ENCODE assay signal across 29 mouse cellular contexts in the genomic region with DNA sequence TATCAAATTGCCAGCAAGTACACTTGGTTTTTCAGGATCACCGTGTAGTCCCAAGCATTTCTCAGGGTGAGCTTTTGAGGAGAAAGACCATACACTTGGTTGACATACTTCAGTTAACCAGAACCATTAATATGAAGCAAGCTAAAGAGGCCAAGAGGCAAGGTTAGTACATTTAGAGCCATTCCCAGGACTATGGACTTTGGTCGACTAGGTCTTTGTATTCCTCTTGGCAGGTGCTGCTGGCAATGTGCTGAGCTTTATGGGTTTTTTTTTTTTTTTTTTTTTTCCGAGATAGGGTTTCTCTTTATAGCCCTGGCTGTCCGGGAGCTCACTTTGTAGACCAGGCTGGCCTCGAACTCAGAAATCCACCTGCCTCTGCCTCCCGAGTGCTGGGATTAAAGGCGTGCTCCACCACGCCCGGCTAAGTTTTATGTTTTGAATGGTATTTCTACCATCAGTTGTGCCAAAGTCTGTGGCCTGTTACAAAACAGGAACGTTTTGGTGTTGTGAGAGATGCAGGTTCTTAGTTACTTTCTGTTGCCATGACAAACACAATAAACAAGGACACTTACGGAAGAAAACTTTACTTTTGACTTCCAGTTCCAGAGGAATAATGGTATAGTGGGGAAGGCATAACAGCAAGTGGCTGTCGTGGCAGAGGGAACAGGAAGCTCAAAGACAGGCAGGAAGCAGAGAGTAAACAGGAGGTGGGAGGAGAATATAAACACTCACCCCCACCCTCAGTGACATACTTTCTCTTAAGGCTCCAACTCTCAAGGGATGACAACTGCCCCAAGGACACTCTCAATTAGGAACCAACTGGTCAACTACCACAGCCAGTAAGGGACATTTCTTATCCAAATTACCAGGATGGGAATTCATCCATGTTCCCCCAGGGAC. TPM values are rescaled to one million over a fixed set of nuclear protein-coding genes. Genes with fewer than 3 reads are reported as not detected.
DNase-seq lines count a peak whose midpoint lies in the region; ATAC-seq and TF ChIP-seq lines count a peak whose summit lies in the region.
"Had no signal": no experiment of that assay in that cellular context is flagged by ENCODE, and none has a peak within 500 bp of the region (broad histone marks: within the 10 kb centered on the region; RNA-seq: fewer than 3 reads in every experiment).

No protein-coding gene starts in this region.

- DNase-seq in liver, adult 2 months (ENCODE audit: extremely low read depth, low read depth, low spot score), result peak; percentile 97
- peak; percentile 48 to 49 for DNase-seq in kidney, postnatal 25 days
- peak; percentile 62 for DNase-seq in lung, postnatal 25 days (ENCODE audit: low spot score)
- DNase-seq in left cerebral cortex, postnatal 4 days, result no peak
- DNase-seq: cerebellum, adult 8-10 months; gastrocnemius, adult 2 months; heart, adult 18-20 months; heart, postnatal 36 days; retina, postnatal 1 day; right cerebral cortex, postnatal 4 days; thymus, postnatal 14 days had no signal

- no peak overlapping the region for H3K4me3 ChIP-seq in liver, adult 2 months (ENCODE audit: insufficient read depth, low read depth, low read length)
- no peak overlapping the region for H3K4me3 ChIP-seq in liver, embryonic 12.5 days
- H3K4me3 ChIP-seq in intestine, embryonic 15.5 days (replicated peaks), result no peak overlapping the region
- no peak overlapping the region for H3K4me3 ChIP-seq in hindbrain, embryonic 13.5 days
- H3K4me3 ChIP-seq: embryonic facial prominence, embryonic 10.5 days; gastrocnemius, adult 2 months; limb, embryonic 13.5 days had no signal

- no peak for TF ChIP-seq CTCF in liver, adult 2 months (IDR thresholded peaks at IDR 0.05; ENCODE audit: low read depth, low read length)

- ATAC-seq in liver, embryonic 12.5 days, result no peak
- ATAC-seq in intestine, embryonic 15.5 days, result peak; percentile 89
- ATAC-seq in hindbrain, embryonic 13.5 days (ENCODE audit: low FRiP score), result no peak
- ATAC-seq: hindbrain, embryonic 16.5 days; midbrain, embryonic 16.5 days had no signal

- no peaks in the 10 kb centered on the region for H3K36me3 ChIP-seq in liver, adult 2 months (ENCODE audit: control insufficient read depth, insufficient read depth, low read length)
- H3K36me3 ChIP-seq in liver, embryonic 12.5 days, result no peaks in the 10 kb centered on the region
- no peaks in the 10 kb centered on the region for H3K36me3 ChIP-seq in intestine, embryonic 15.5 days
- no peaks in the 10 kb centered on the region for H3K36me3 ChIP-seq in hindbrain, embryonic 13.5 days
- H3K36me3 ChIP-seq: embryonic facial prominence, embryonic 10.5 days; limb, embryonic 13.5 days had no signal

- no peak for TF ChIP-seq POLR2A in liver, adult 2 months (IDR thresholded peaks at IDR 0.05; ENCODE audit: extremely low read depth, insufficient read depth, low read length)

- peak overlapping the region; percentile 88 for H3K27ac ChIP-seq in liver, adult 2 months (replicated peaks; ENCODE audit: insufficient read depth, low read depth, low read length)
- H3K27ac ChIP-seq in liver, embryonic 12.5 days, result no peak overlapping the region
- no peak overlapping the region for H3K27ac ChIP-seq in intestine, embryonic 15.5 days
- no peak overlapping the region for H3K27ac ChIP-seq in hindbrain, embryonic 13.5 days
- H3K27ac ChIP-seq: embryonic facial prominence, embryonic 10.5 days; gastrocnemius, adult 2 months; limb, embryonic 13.5 days had no signal

- peak overlapping the region; percentile 23; the same call in 1 of the 2 replicates for H3K9ac ChIP-seq in liver, adult 2 months (ENCODE audit: low read depth, low read length)
- H3K9ac ChIP-seq in liver, embryonic 12.5 days, result no peak overlapping the region
- H3K9ac ChIP-seq in intestine, embryonic 15.5 days, result no peak overlapping the region
- no peak overlapping the region for H3K9ac ChIP-seq in hindbrain, embryonic 13.5 days
- H3K9ac ChIP-seq: limb, embryonic 13.5 days had no signal

- peaks cover 18% of the 10 kb centered on the region for H3K4me1 ChIP-seq in liver, adult 2 months (ENCODE audit: control insufficient read depth, insufficient read depth, low read length)
- no peaks in the 10 kb centered on the region for H3K4me1 ChIP-seq in liver, embryonic 12.5 days
- H3K4me1 ChIP-seq in intestine, embryonic 15.5 days (replicated peaks), result no peaks in the 10 kb centered on the region
- no peaks in the 10 kb centered on the region for H3K4me1 ChIP-seq in hindbrain, embryonic 13.5 days (replicated peaks)
- H3K4me1 ChIP-seq: limb, embryonic 13.5 days had no signal

- 25% methylated on average over 12 of the region's 12 CpGs for WGBS in liver, adult 2 months
- WGBS in liver, embryonic 12.5 days (ENCODE audit: insufficient replicate concordance), result 58% methylated on average over 12 of the region's 12 CpGs
- WGBS in intestine, embryonic 15.5 days, result 73% methylated on average over 12 of the region's 12 CpGs
- WGBS in hindbrain, embryonic 13.5 days, result 86% methylated on average over 12 of the region's 12 CpGs

- H3K9me3 ChIP-seq in liver, embryonic 12.5 days (replicated peaks), result no peaks in the 10 kb centered on the region
- H3K9me3 ChIP-seq in intestine, embryonic 15.5 days, result no peaks in the 10 kb centered on the region
- H3K9me3 ChIP-seq in hindbrain, embryonic 13.5 days, result no peaks in the 10 kb centered on the region
- H3K9me3 ChIP-seq: embryonic facial prominence, embryonic 10.5 days; limb, embryonic 13.5 days had no signal

- H3K79me2 ChIP-seq in liver, adult 2 months (ENCODE audit: control insufficient read depth, insufficient read depth, low read length), result no peaks in the 10 kb centered on the region

- no peaks in the 10 kb centered on the region for H3K27me3 ChIP-seq in liver, adult 2 months (ENCODE audit: control insufficient read depth, insufficient read depth, low read length)
- H3K27me3 ChIP-seq in liver, embryonic 12.5 days (replicated peaks), result no peaks in the 10 kb centered on the region
- no peaks in the 10 kb centered on the region for H3K27me3 ChIP-seq in intestine, embryonic 15.5 days (replicated peaks)
- no peaks in the 10 kb centered on the region for H3K27me3 ChIP-seq in hindbrain, embryonic 13.5 days
- H3K27me3 ChIP-seq: limb, embryonic 13.5 days had no signal

- intact Hi-C loops in left cerebral cortex, postnatal 4 days (cut with DNase I), result no loop called here

- no peak overlapping the region for H3K4me2 ChIP-seq in liver, embryonic 12.5 days
- no peak overlapping the region for H3K4me2 ChIP-seq in intestine, embryonic 15.5 days (replicated peaks)
- H3K4me2 ChIP-seq in hindbrain, embryonic 13.5 days, result no peak overlapping the region
- H3K4me2 ChIP-seq: limb, embryonic 13.5 days had no signal

RNA-seq across cellular contexts. Expression of gene Saa1, which starts 4.0 kb away (rescaled TPM):
- 18.9 and 23.7 TPM in 2 replicates for total RNA-seq in liver, adult 2 months (2014; rRNA removed)
- 22.0 and 30.0 TPM in 2 replicates for polyA plus RNA-seq in liver, adult 2 months (2012; rRNA removed)
- polyA plus RNA-seq in liver, embryonic 12.5 days (2016; fragmentation: Nextera tagmentation; extraction: Ambion mirVana), result 0.23 and 0.39 TPM in 2 replicates
- polyA plus RNA-seq in intestine, embryonic 15.5 days (2015; fragmentation: Nextera tagmentation; extraction: Ambion mirVana), result 0.42 and 0.77 TPM in 2 replicates
- polyA plus RNA-seq in hindbrain, embryonic 13.5 days (2015; fragmentation: Nextera tagmentation; extraction: Ambion mirVana), result not detected in 2 replicates
- not detected for total RNA-seq in left cerebral cortex, postnatal 4 days (2021)
- total RNA-seq: adrenal gland, adult 18-20 months; adrenal gland, postnatal 4 days; common myeloid progenitor, adult 5-6 weeks; gastrocnemius, adult 2 months; heart, adult 18-20 months; heart, postnatal 36 days; layer of hippocampus, adult 18-20 months; layer of hippocampus, postnatal 25 days; left cerebral cortex, postnatal 10 days; megakaryocyte-erythroid progenitor cell, adult 5-6 weeks had no signal
- polyA plus RNA-seq: C2C12; forebrain, embryonic 11.5 days; heart, embryonic 14.5 days had no signal

RNA-seq across cellular contexts. Expression of gene Saa4, which starts 6.4 kb away (rescaled TPM):
- total RNA-seq in liver, adult 2 months (2014; rRNA removed), result 74.2 and 103 TPM in 2 replicates
- polyA plus RNA-seq in liver, adult 2 months (2012; rRNA removed), result 80.9 and 90.4 TPM in 2 replicates
- 1.6 and 2.2 TPM in 2 replicates for polyA plus RNA-seq in liver, embryonic 12.5 days (2016; fragmentation: Nextera tagmentation; extraction: Ambion mirVana)
- polyA plus RNA-seq in intestine, embryonic 15.5 days (2015; fragmentation: Nextera tagmentation; extraction: Ambion mirVana), result 0.06 and 0.10 TPM in 2 replicates
- polyA plus RNA-seq in hindbrain, embryonic 13.5 days (2015; fragmentation: Nextera tagmentation; extraction: Ambion mirVana), result not detected in 2 replicates
- total RNA-seq in left cerebral cortex, postnatal 4 days (2021), result not detected
- total RNA-seq: adrenal gland, adult 18-20 months; common myeloid progenitor, adult 5-6 weeks; gastrocnemius, adult 2 months; heart, adult 18-20 months; heart, postnatal 36 days; layer of hippocampus, adult 18-20 months; layer of hippocampus, postnatal 25 days; left cerebral cortex, postnatal 10 days; megakaryocyte-erythroid progenitor cell, adult 5-6 weeks had no signal
- polyA plus RNA-seq: C2C12; embryonic facial prominence, embryonic 10.5 days; forebrain, embryonic 11.5 days; heart, embryonic 14.5 days; hindbrain, embryonic 16.5 days; limb, embryonic 13.5 days; lung, embryonic 16.5 days; midbrain, embryonic 16.5 days had no signal

RNA-seq across cellular contexts. Expression of gene Saa2, which starts 12.8 kb away (rescaled TPM):
- total RNA-seq in liver, adult 2 months (2014; rRNA removed), result 16.0 and 25.5 TPM in 2 replicates
- 12.5 and 13.3 TPM in 2 replicates for polyA plus RNA-seq in liver, adult 2 months (2012; rRNA removed)
- polyA plus RNA-seq in liver, embryonic 12.5 days (2016; fragmentation: Nextera tagmentation; extraction: Ambion mirVana), result not detected in 2 replicates
- polyA plus RNA-seq in intestine, embryonic 15.5 days (2015; fragmentation: Nextera tagmentation; extraction: Ambion mirVana), result 0.30 TPM in 1 of 2 replicates, not detected in the other
- not detected in 2 replicates for polyA plus RNA-seq in hindbrain, embryonic 13.5 days (2015; fragmentation: Nextera tagmentation; extraction: Ambion mirVana)
- not detected for total RNA-seq in left cerebral cortex, postnatal 4 days (2021)
- total RNA-seq: adrenal gland, adult 18-20 months; adrenal gland, postnatal 4 days; common myeloid progenitor, adult 5-6 weeks; gastrocnemius, adult 2 months; heart, adult 18-20 months; heart, postnatal 36 days; layer of hippocampus, adult 18-20 months; layer of hippocampus, postnatal 25 days; left cerebral cortex, postnatal 10 days; megakaryocyte-erythroid progenitor cell, adult 5-6 weeks had no signal
- polyA plus RNA-seq: forebrain, embryonic 11.5 days; heart, embryonic 14.5 days; lung, embryonic 16.5 days; midbrain, embryonic 16.5 days had no signal

RNA-seq across cellular contexts. Expression of gene Saa3, which starts 23.3 kb away (rescaled TPM):
- total RNA-seq in liver, adult 2 months (2014; rRNA removed), result 7.8 and 10.1 TPM in 2 replicates
- 3.5 and 3.8 TPM in 2 replicates for polyA plus RNA-seq in liver, adult 2 months (2012; rRNA removed)
- 0.35 and 1.1 TPM in 2 replicates for polyA plus RNA-seq in liver, embryonic 12.5 days (2016; fragmentation: Nextera tagmentation; extraction: Ambion mirVana)
- polyA plus RNA-seq in intestine, embryonic 15.5 days (2015; fragmentation: Nextera tagmentation; extraction: Ambion mirVana), result 0.88 and 1.0 TPM in 2 replicates
- 0.35 TPM in 1 of 2 replicates, not detected in the other for polyA plus RNA-seq in hindbrain, embryonic 13.5 days (2015; fragmentation: Nextera tagmentation; extraction: Ambion mirVana)
- total RNA-seq in left cerebral cortex, postnatal 4 days (2021), result not detected
- total RNA-seq: common myeloid progenitor, adult 5-6 weeks; gastrocnemius, adult 2 months; layer of hippocampus, adult 18-20 months; layer of hippocampus, postnatal 25 days; left cerebral cortex, postnatal 10 days; megakaryocyte-erythroid progenitor cell, adult 5-6 weeks had no signal
- polyA plus RNA-seq: embryonic facial prominence, embryonic 10.5 days; forebrain, embryonic 11.5 days; heart, embryonic 14.5 days had no signal

RNA-seq across cellular contexts. Expression of gene Saal1, which starts 28.3 kb away (rescaled TPM):
- 2.8 and 2.9 TPM in 2 replicates for total RNA-seq in liver, adult 2 months (2014; rRNA removed)
- 2.5 and 2.7 TPM in 2 replicates for polyA plus RNA-seq in liver, adult 2 months (2012; rRNA removed)
- polyA plus RNA-seq in liver, embryonic 12.5 days (2016; fragmentation: Nextera tagmentation; extraction: Ambion mirVana), result 21.0 and 21.5 TPM in 2 replicates
- 24.6 and 26.9 TPM in 2 replicates for polyA plus RNA-seq in intestine, embryonic 15.5 days (2015; fragmentation: Nextera tagmentation; extraction: Ambion mirVana)
- polyA plus RNA-seq in hindbrain, embryonic 13.5 days (2015; fragmentation: Nextera tagmentation; extraction: Ambion mirVana), result 16.1 and 17.6 TPM in 2 replicates
- total RNA-seq in left cerebral cortex, postnatal 4 days (2021), result 10 to 100 TPM; 14.6 to 14.8 TPM

Comparison
In these comparisons a context has a peak if more than half of its experiments do, and no peak if none do; other contexts are left out.
1. RNA of gene Saa1, which starts 4.0 kb away (polyA plus RNA-seq): 22.0 to 30.0 TPM in liver, adult 2 months; 0.42 to 0.77 TPM in intestine, embryonic 15.5 days, 0.23 to 0.39 TPM in liver, embryonic 12.5 days and not detected in hindbrain, embryonic 13.5 days; every median in the first group is over 10 times any median in the second.
2. RNA of gene Saa4, which starts 6.4 kb away (polyA plus RNA-seq): 80.9 to 90.4 TPM in liver, adult 2 months; 1.6 to 2.2 TPM in liver, embryonic 12.5 days, 0.06 to 0.10 TPM in intestine, embryonic 15.5 days and not detected in hindbrain, embryonic 13.5 days; every median in the first group is over 10 times any median in the second.
3. RNA of gene Saa2, which starts 12.8 kb away (polyA plus RNA-seq): 12.5 to 13.3 TPM in liver, adult 2 months; 0.30 TPM in intestine, embryonic 15.5 days, not detected in liver, embryonic 12.5 days and not detected in hindbrain, embryonic 13.5 days; every median in the first group is over 10 times any median in the second.